Mouse (Mus musculus): Measurements from ENCODE around the gene Olfr457.
A peak's percentile ranks its signal among the peaks of the same experiment; 100 is the strongest.
"Not testable (repeated sequence)": the region's sequence is repeated elsewhere in the genome, so short reads cannot be mapped to it uniquely, and the experiment has no call there.

Gene Olfr457

GRCm38 (mm10) chr6:42476235-42476634, at the start of gene Olfr457:
Gene Olfr457 (minus strand): TSS chr6:42476335.
- no peak for DNase-seq

DNA sequence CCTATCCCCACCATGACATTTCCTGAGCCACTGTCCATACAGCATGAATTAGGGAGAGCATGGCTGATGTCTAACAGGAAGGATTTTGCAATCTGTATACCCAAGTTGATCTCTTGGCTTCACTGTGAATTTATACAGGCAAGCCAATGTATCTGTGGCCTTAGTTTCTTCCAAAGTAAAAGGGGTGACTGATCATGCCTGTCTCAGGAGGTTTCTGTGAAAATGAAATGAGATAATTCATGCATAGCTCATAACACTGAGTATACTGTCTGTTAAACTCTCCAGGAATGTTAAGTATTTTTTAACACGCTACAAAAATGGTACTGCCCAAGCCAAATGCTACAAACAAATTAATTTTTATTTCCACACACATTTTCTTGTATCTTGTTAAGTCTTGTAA, 37.3 kb upstream of the Olfr457 start:
- DNase-seq = no peak

- no peak for DNase-seq
Observed at GRCm38 (mm10) chr6:42509311-42509710, 33.2 kb upstream of the Olfr457 start.

DNA sequence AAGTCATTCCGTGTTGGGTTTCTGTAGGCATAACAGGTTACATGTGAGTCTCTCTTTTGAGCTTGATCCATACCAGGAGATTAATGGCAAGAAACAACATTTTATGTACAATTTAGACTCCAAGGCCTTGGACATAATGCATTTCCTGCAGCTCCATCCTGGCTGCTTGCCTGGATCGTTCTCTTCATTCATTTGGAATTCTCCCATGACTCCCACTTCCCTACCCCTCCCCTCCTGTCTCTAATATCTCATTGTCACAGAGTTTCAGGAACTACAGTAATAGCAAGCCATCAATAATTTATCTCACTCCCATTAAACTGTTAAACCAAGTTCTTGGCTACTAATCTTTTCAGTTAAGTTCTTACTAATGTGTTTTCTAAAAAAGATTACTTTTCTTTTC, 27.3 kb upstream of the Olfr457 start:
- peak; percentile 64 for DNase-seq

- no peak for DNase-seq
Observed at GRCm38 (mm10) chr6:42489731-42490130, 13.6 kb upstream of the Olfr457 start.

DNA sequence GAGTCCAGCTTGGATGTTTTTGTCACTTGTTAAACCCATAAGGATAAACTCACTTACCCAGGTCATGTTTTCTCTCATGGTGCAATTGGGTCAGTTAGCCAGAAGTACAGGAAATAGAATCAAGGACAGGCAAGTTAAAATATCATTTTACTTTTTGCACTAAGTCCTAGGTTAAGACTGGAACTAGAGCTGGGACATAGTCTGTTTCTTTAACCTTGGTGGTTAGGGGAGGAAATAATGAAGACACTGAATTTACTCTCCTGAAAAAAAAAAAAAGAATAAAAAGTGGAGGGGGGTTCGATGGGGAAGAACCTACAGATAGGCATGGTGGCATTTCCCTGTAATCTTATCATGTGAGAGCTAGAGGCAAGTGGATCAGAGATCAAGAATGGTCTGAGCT, 11.0 kb upstream of the Olfr457 start, which contains the start of gene Olfr456:
Gene Olfr456 (minus strand): TSS at position 101 of the 400 bp plus-strand sequence.
- no peak for DNase-seq

DNA sequence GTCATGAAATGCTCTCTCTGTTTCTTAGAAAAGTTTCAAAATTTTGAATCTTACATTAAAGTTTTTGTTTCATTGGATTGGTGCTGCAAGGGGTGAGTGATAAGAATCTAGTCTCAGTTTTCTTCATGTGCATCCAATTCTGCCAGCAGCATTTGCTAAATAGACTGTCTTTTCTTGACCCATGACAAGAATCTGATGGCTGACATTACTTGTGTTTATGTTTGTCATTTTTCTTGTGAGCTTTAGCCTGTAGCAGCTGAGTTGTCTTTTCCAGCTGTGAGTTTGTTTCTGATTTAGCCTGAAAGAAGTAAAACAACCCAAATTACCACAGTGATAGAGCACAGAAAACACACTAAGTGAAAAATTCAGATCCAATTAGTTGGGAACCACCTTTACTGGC, 8.5 kb upstream of the Olfr457 start:
- peak; percentile 2 for DNase-seq

DNA sequence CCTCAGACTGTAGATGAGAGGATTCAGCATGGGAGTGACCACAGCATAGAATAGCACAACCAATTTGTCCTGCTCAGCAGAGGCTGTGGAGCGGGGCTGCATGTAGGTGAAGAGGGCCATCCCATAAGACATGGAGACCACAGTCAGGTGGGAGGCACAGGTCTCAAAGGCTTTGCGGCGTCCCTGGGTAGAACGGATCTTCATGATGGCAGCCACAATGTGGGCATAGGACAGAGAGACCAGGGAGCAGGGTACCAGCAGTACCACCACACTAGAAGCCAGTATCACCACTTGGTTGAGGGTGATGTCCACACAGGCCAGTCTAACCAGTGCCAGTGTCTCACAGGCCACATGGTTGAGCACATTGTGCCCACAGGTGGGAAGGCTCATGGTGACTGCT, 4.8 kb downstream of the Olfr457 start:
- DNase-seq = not testable (repeated sequence)

DNA sequence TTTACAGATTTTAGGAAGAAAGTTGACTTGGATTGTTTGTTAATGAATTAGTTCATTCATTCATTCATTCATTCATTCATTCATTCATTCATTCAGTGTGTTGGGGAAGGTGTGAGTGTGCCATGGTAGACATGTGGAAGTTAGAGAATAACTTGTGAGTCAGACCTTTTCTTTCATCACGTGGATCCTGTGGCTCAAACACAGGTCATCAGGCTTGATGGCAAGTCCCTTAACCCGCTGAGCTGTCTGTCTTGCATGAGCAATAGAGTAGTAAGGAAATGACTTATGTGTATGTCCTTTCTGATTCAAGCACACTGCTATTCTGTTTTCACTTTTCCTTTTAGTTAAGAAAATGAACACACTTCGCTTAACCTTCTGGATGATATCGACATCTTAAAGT, 5.6 kb downstream of the Olfr457 start:
- DNase-seq = no peak

- no peak for DNase-seq
Observed at GRCm38 (mm10) chr6:42465096-42465495, 11.0 kb downstream of the Olfr457 start, which contains the start of gene Olfr458. Gene Olfr458 (minus strand): TSS chr6:42465196.

- no peak for DNase-seq
Observed at GRCm38 (mm10) chr6:42447381-42447780, 28.8 kb downstream of the Olfr457 start.

DNA sequence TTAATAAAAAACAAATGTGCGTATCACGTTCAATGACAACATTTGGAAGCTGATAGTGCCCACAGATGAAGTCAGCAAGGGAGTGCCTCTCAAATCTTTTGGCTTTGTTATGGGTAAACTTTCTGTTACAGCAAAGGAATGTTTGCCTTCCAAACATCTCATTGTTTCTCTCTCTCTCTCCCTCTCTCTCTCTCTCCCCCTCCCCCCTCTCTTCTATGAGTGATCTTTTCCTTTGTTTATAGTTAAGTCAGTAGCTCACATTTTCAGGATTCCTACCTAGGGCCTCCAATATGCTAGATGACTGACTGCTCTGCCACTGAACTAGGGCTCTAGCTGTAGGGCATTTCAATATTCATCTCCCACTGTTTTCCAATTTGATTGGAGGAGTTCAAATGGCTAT, 31.6 kb downstream of the Olfr457 start:
- no peak for DNase-seq

- no peak for DNase-seq
Observed at GRCm38 (mm10) chr6:42441395-42441794, 34.7 kb downstream of the Olfr457 start.

- DNase-seq = no peak
Observed at GRCm38 (mm10) chr6:42435490-42435889, 40.6 kb downstream of the Olfr457 start.

GRCm38 (mm10) chr6:42434446-42434845, 41.7 kb downstream of the Olfr457 start, which contains the start of gene Tas2r126:
Gene Tas2r126 (plus strand): TSS chr6:42434535.
- peak; percentile 5 for DNase-seq

DNA sequence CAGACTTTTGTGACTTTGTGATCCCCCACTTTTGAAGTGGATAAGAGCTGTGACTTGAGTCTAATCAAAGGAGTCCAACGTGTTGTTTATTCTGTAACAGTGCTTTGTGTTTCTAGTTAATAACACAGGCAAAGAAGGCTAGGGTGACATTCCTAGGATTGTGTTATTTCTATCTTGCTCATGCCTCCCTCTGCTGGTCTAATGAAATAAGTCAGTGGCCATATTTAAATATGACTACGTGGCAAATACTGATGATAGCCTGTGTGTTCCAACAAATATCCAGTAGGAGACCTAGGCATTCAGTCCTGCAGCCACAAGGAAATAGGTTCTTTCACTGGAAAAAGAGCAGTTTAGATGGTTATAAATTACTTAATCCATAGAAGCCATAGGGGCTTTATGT, 42.6 kb downstream of the Olfr457 start:
- DNase-seq = peak; percentile 4

DNA sequence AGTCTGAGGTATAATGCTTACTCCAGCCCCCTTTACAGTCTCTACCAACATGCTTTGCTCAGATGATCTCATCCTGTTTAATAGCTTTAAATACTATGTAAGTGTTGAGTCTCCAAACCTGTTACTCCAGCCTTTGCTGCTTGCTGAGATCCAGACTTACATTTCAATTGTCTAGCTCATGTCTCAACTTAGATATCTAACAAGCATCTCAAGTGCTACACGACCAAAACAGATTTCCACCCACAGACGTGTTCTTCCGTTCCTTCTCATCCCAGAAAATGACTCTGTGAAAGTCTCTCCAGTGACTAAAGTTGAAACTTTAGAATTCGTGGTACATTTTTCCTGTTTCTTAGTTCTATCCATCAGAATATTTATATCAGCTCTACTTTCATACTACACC, 49.8 kb downstream of the Olfr457 start:
- DNase-seq = no peak

DNA sequence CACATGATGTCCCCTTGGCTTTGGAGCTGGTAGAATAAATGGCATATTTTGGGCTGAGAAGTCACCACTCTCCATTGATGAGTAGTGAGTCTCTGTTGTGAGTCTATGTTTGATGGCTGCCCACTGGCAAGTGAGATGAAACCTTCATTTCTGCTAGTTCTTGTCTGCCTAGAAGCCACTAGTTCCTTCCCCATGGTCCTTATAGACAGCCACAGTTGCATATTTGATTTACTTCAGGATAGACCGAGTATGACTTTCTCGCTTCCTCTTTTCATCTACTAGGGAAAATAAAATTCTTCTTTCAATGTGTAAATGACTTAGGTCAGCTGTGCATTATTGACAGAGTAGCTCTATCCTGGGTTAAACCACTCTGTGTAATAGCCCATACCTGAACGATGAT, 51.7 kb downstream of the Olfr457 start:
- DNase-seq = no peak

- DNase-seq = no peak
Observed at GRCm38 (mm10) chr6:42421439-42421838, 54.7 kb downstream of the Olfr457 start.

DNA sequence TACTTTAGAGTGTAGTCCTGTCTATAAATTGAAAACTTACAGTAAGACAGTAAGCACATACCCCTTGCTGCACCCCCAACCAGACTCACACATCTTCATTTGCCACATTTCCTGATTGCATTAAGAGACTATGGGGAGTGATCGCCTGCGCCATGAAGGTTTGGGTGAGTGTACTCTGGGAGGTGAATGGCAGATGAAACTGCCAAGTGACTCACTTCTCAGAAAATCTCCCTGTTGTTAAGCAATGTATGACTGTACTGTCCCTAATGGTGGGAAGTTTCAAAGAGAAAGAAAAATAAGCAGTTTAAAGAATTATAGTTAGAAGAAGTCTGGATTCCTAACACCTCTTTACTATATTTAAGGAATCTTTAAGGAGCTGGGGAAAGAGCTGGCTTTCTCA, 56.7 kb downstream of the Olfr457 start:
- no peak for DNase-seq
